ENCODE assay signal across 8 mouse cellular contexts in genomic region chr1:74099001-74099435, GRCm38 (mm10). TPM values are rescaled to one million over a fixed set of nuclear protein-coding genes. Genes with fewer than 3 reads are reported as not detected.
DNase-seq lines count a peak whose midpoint lies in the region; ATAC-seq and TF ChIP-seq lines count a peak whose summit lies in the region.
"Had no signal": no experiment of that assay in that cellular context is flagged by ENCODE, and none has a peak within 500 bp of the region (broad histone marks: within the 10 kb centered on the region; RNA-seq: fewer than 3 reads in every experiment).

No protein-coding gene starts in this region.

- H3K36me3 ChIP-seq in lung, postnatal 0 days (ENCODE audit: insufficient read depth, low read length): no peaks in the 10 kb centered on the region
- no peaks in the 10 kb centered on the region for H3K36me3 ChIP-seq in hindbrain, embryonic 15.5 days

- H3K27me3 ChIP-seq in lung, postnatal 0 days (replicated peaks; ENCODE audit: insufficient read depth, low read length): no peaks in the 10 kb centered on the region
- H3K27me3 ChIP-seq in hindbrain, embryonic 15.5 days: peaks cover 9% of the 10 kb centered on the region

- H3K9me3 ChIP-seq in lung, postnatal 0 days (ENCODE audit: low read length): no peaks in the 10 kb centered on the region
- H3K9me3 ChIP-seq in hindbrain, embryonic 15.5 days: no peaks in the 10 kb centered on the region

- TF ChIP-seq POLR2A in lung, adult 2 months (IDR thresholded peaks at IDR 0.05; ENCODE audit: borderline replicate concordance, extremely low read depth, low read depth, low read length): no peak
- TF ChIP-seq POLR2A in embryonic fibroblast, embryonic 13.5 days (IDR thresholded peaks at IDR 0.05; ENCODE audit: low read depth, low read length): no peak

- no peak overlapping the region for H3K27ac ChIP-seq in lung, postnatal 0 days (ENCODE audit: low read length)
- H3K27ac ChIP-seq in embryonic fibroblast, embryonic 13.5 days (ENCODE audit: insufficient read depth, low read length): no peak overlapping the region
- H3K27ac ChIP-seq in hindbrain, embryonic 15.5 days (replicated peaks): peak overlapping the region; percentile 63
- H3K27ac ChIP-seq: macrophage had no signal

- no peak for TF ChIP-seq CTCF in lung, postnatal 0 days (IDR thresholded peaks at IDR 0.05)
- no peak for TF ChIP-seq CTCF in lung, adult 2 months (IDR thresholded peaks at IDR 0.05; ENCODE audit: insufficient read depth, low read length)
- TF ChIP-seq CTCF in embryonic fibroblast, embryonic 13.5 days (IDR thresholded peaks at IDR 0.05; ENCODE audit: borderline replicate concordance, insufficient read depth, low read length): no peak

- no peak for TF ChIP-seq EP300 in lung, postnatal 0 days (IDR thresholded peaks at IDR 0.05)

- H3K4me3 ChIP-seq in lung, postnatal 0 days (ENCODE audit: low read depth, low read length): peak overlapping the region; percentile 21
- H3K4me3 ChIP-seq in lung, adult 2 months (replicated peaks; ENCODE audit: extremely low read depth, low read depth, low read length): no peak overlapping the region
- peak overlapping the region; percentile 34 for H3K4me3 ChIP-seq in embryonic fibroblast, embryonic 13.5 days (ENCODE audit: insufficient read depth, low read length)
- H3K4me3 ChIP-seq in hindbrain, embryonic 15.5 days: peak overlapping the region; percentile 60

- no peak overlapping the region for H3K9ac ChIP-seq in lung, postnatal 0 days (replicated peaks; ENCODE audit: low read depth)
- H3K9ac ChIP-seq in hindbrain, embryonic 15.5 days: peak overlapping the region; percentile 67

- peaks cover 11% of the 10 kb centered on the region; the same call in 1 of the 2 replicates for H3K4me1 ChIP-seq in lung, postnatal 0 days (ENCODE audit: insufficient read depth, low read depth, low read length)
- H3K4me1 ChIP-seq in lung, adult 2 months (ENCODE audit: control insufficient read depth, insufficient read depth, low read length): 0 out of 2 replicates have a peak, but pooled peaks cover 6% of the 10 kb centered on the region
- no peaks in the 10 kb centered on the region; the same call in 1 of the 2 replicates for H3K4me1 ChIP-seq in embryonic fibroblast, embryonic 13.5 days (ENCODE audit: control insufficient read depth, insufficient read depth, low read length)
- H3K4me1 ChIP-seq in hindbrain, embryonic 15.5 days (replicated peaks): peaks cover 57% of the 10 kb centered on the region

- ATAC-seq in lung, postnatal 0 days: 0 out of 2 replicates have a peak, but pooled peaks have one; percentile 16
- peak; percentile 20; the same call in 1 of the 2 replicates for ATAC-seq in hindbrain, embryonic 15.5 days (ENCODE audit: low FRiP score, low read depth)
- 0 out of 2 replicates have a peak, but pooled peaks have one; percentile 2 for ATAC-seq in megakaryocyte progenitor cell, adult 5-6 weeks (replicated peaks; ENCODE audit: poor library complexity)

- H3K4me2 ChIP-seq in lung, postnatal 0 days (replicated peaks; ENCODE audit: low read depth, low read length): peak overlapping the region; percentile 61
- H3K4me2 ChIP-seq in hindbrain, embryonic 15.5 days: peak overlapping the region; percentile 99

- WGBS in lung, postnatal 0 days: 1% methylated on average over 9 of the region's 14 CpGs
- 1% methylated on average over 13 of the region's 14 CpGs for WGBS in lung, adult 2 months
- WGBS in hindbrain, embryonic 15.5 days: 2% methylated on average over 13 of the region's 14 CpGs

- peak; percentile 49 for DNase-seq in lung, postnatal 0 days (ENCODE audit: low spot score)
- no peak for DNase-seq in lung, adult 2 months
- DNase-seq in ovary, postnatal 10 days (ENCODE audit: low spot score): no peak
- no peak for DNase-seq in thymus, postnatal 10 days (ENCODE audit: low spot score in 2 of 2)

RNA-seq across cellular contexts. Expression of gene Tns1, which starts 25.2 kb away (rescaled TPM):
- polyA plus RNA-seq in lung, postnatal 0 days (2015; fragmentation: Nextera tagmentation; extraction: Ambion mirVana): 184 and 185 TPM in 2 replicates
- 781 and 1,078 TPM in 2 replicates for polyA plus RNA-seq in lung, adult 2 months (2012; rRNA removed)
- 122 and 198 TPM in 2 replicates for polyA plus RNA-seq in embryonic fibroblast, embryonic 13.5 days (2011; ENCODE audit: insufficient read length, low read depth, missing spikeins)
- polyA plus RNA-seq in hindbrain, embryonic 15.5 days (2015; fragmentation: Nextera tagmentation; extraction: Ambion mirVana): 13.5 and 14.0 TPM in 2 replicates
- total RNA-seq in megakaryocyte progenitor cell, adult 5-6 weeks (2015): 12.4 and 15.4 TPM in 2 replicates
- total RNA-seq in megakaryocyte progenitor cell, adult 5-6 weeks (2017): 3.1 and 9.7 TPM in 2 replicates

RNA-seq across cellular contexts. Expression of gene Rufy4, which starts 26.3 kb away (rescaled TPM):
- 0.42 and 0.43 TPM in 2 replicates for polyA plus RNA-seq in lung, postnatal 0 days (2015; fragmentation: Nextera tagmentation; extraction: Ambion mirVana)
- polyA plus RNA-seq in lung, adult 2 months (2012; rRNA removed): 1.4 and 1.6 TPM in 2 replicates
- polyA plus RNA-seq in embryonic fibroblast, embryonic 13.5 days (2011; ENCODE audit: insufficient read length, low read depth, missing spikeins): 0.56 TPM in 1 of 2 replicates, not detected in the other
- 0.24 and 0.30 TPM in 2 replicates for polyA plus RNA-seq in hindbrain, embryonic 15.5 days (2015; fragmentation: Nextera tagmentation; extraction: Ambion mirVana)
- total RNA-seq in megakaryocyte progenitor cell, adult 5-6 weeks (2015): 0.37 and 0.72 TPM in 2 replicates
- total RNA-seq in megakaryocyte progenitor cell, adult 5-6 weeks (2017): 0.54 and 0.68 TPM in 2 replicates
- polyA plus RNA-seq: macrophage had no signal

RNA-seq across cellular contexts. Expression of gene Cxcr2, which starts 54.8 kb away (rescaled TPM):
- 1.9 and 2.4 TPM in 2 replicates for polyA plus RNA-seq in lung, postnatal 0 days (2015; fragmentation: Nextera tagmentation; extraction: Ambion mirVana)
- polyA plus RNA-seq in lung, adult 2 months (2012; rRNA removed): 3.2 and 6.4 TPM in 2 replicates
- not detected in 2 replicates for polyA plus RNA-seq in embryonic fibroblast, embryonic 13.5 days (2011; ENCODE audit: insufficient read length, low read depth, missing spikeins)
- polyA plus RNA-seq in hindbrain, embryonic 15.5 days (2015; fragmentation: Nextera tagmentation; extraction: Ambion mirVana): 0.05 and 0.12 TPM in 2 replicates
- 5.3 and 9.3 TPM in 2 replicates for total RNA-seq in megakaryocyte progenitor cell, adult 5-6 weeks (2015)
- total RNA-seq in megakaryocyte progenitor cell, adult 5-6 weeks (2017): 9.5 and 10.7 TPM in 2 replicates
